Mouse (Mus musculus) small intestine, adult 2 months (tissue): ENCODE data around the gene Rtf1. TPM values are rescaled to one million over a fixed set of nuclear protein-coding genes. Genes with fewer than 3 reads are reported as not detected.

Source experiments
- H3K27ac ChIP-seq: fragments of 200-500 bp; 2 replicates; pipeline ENCODE4 v1.5.1; 2012; ENCODE audit warnings: low read depth, low read length, control low read depth, inconsistent platforms; ENCODE audit not compliant: insufficient read depth
- H3K27me3 ChIP-seq: fragments of 200-500 bp; 2 replicates; pipeline ENCODE4 v1.6.1; 2012; ENCODE audit warnings: mild to moderate bottlenecking, moderate library complexity, low read length, inconsistent platforms; ENCODE audit not compliant: control insufficient read depth, insufficient read depth
- H3K36me3 ChIP-seq: fragments of 200-500 bp; 2 replicates; pipeline ENCODE4 v1.6.1; 2012; ENCODE audit warnings: mild to moderate bottlenecking, low read length, control low read depth, inconsistent platforms; ENCODE audit not compliant: control insufficient read depth, insufficient read depth
- H3K4me1 ChIP-seq: fragments of 200-500 bp; 2 replicates; pipeline ENCODE4 v1.6.1; 2012; ENCODE audit warnings: low read length, inconsistent platforms, mixed read lengths; ENCODE audit not compliant: control insufficient read depth, insufficient read depth, insufficient read length
- H3K4me3 ChIP-seq: fragments of 200-500 bp; 2 replicates; pipeline ENCODE4 v1.5.1; 2012; ENCODE audit warnings: low read depth, mild to moderate bottlenecking, control low read depth, inconsistent platforms, low read length, moderate library complexity
- CTCF ChIP-seq: fragments of 200-500 bp; IDR thresholded peaks from 2 replicates; pipeline ENCODE4 v1.5.1; 2012; ENCODE audit warnings: low read depth, mild to moderate bottlenecking, control low read depth, inconsistent platforms, low read length, moderate library complexity, mixed read lengths; ENCODE audit not compliant: insufficient replicate concordance, insufficient read length; ENCODE audit errors: extremely low read depth
- POLR2A ChIP-seq: fragments of 200-500 bp; IDR thresholded peaks from 2 replicates; pipeline ENCODE4 v1.6.1; 2012; ENCODE audit warnings: low read depth, mild to moderate bottlenecking, control low read depth, inconsistent platforms, low read length, moderate library complexity
- WGBS: fragments of 180-500 bp; shearing (Covaris S2); methylation state at CpG from one replicate; pipeline ENCODE4 v1.1.7; 2018; 5-methylcytosine and 5-hydroxymethylcytosine counted together
- polyA plus RNA-seq: library from polyadenylated mRNA; depleted of rRNA; stranded (reverse); fragments of >200 nt; gene quantifications from 2 replicates; pipeline ENCODE4 v1.2.3, GENCODE M21; 2012

Gene Rtf1
- polyA plus RNA-seq, 1 experiment, result 3.8 TPM

- Histone ChIP-seq H3K27ac (peak overlapping the region; percentile 97), H3K4me1 (peaks cover 21% of the 10 kb centered on the region), H3K27me3 (no peaks in the 10 kb centered on the region), H3K4me3 (peak overlapping the region; percentile 77), H3K36me3 (no peaks in the 10 kb centered on the region)
- TF ChIP-seq CTCF, result no peak
- TF ChIP-seq POLR2A, result no peak
- WGBS, result 16% methylated on average over 22 of the region's 22 CpGs
These were observed 68.9 kb downstream of the Rtf1 start for GRCm38 (mm10) chr2:119743808-119744162.

DNA sequence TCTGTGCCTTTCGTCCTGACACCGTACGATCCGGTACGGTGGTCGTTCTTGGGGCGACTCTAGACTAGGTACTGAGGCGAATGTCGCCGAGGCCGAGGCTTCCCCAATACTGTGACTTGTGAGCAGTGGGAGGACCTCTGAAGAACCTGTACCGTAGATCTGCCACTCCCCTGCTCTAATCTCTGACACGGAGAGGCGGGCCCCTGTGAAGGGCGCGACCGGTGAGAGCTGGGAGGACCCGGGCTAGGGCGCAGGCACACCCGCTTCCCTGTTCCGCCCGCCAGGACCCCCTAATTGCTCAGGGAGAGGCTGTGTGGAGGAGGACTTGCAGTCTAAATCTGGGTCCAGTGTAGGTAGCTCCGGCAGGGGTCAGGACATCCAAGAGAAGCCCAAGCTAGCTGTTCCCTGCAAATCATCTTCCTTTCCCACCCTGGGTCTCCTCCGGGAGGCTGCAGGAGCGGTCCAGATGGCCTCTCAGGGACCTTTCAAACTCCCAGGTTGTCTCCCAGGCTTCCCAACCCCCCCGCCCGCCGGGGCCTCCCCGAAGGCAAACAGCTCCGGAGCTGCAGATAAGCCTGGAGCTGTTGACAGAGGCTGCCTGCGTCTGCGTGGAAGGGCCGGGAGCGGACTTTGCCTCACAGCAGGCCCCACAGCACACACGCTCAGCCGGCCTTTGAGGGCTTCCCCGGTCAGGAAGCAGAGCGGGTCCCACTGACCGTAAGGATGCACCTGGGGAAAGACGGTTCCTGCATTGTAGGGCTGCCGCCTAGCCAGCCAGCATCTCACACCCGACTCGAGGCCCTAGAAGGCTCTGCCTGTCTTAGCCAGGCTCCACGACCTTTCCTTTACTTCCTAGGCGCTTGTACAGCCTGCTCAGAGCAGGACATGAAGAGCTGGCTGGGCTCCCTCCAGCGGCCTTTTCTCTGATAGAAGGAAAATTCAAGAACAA, 69.6 kb downstream of the Rtf1 start:
- no peaks in the 10 kb centered on the region; the same call in 1 of the 2 replicates for H3K36me3 ChIP-seq
- H3K27ac ChIP-seq, result peak overlapping the region; percentile 97
- H3K4me3 ChIP-seq, result peak overlapping the region; percentile 77
- H3K4me1 ChIP-seq, result peaks cover 21% of the 10 kb centered on the region
- TF ChIP-seq CTCF (peak; percentile 24; the same call in 1 of the 2 replicates), POLR2A (peak; percentile 74; the same call in 1 of the 2 replicates)
- H3K27me3 ChIP-seq, result no peaks in the 10 kb centered on the region
- 12% methylated on average over 46 of the region's 46 CpGs for WGBS

GRCm38 (mm10) chr2:119745281-119745680, 70.4 kb downstream of the Rtf1 start:
- H3K36me3 ChIP-seq, result peaks cover 7% of the 10 kb centered on the region; the same call in 1 of the 2 replicates
- TF ChIP-seq CTCF, result no peak
- no peak for TF ChIP-seq POLR2A
- H3K27ac ChIP-seq, result peak overlapping the region; percentile 95
- no peaks in the 10 kb centered on the region for H3K27me3 ChIP-seq
- peaks cover 19% of the 10 kb centered on the region for H3K4me1 ChIP-seq
- no peak overlapping the region for H3K4me3 ChIP-seq
- 13% methylated on average over 1 of the region's 1 CpGs for WGBS

DNA sequence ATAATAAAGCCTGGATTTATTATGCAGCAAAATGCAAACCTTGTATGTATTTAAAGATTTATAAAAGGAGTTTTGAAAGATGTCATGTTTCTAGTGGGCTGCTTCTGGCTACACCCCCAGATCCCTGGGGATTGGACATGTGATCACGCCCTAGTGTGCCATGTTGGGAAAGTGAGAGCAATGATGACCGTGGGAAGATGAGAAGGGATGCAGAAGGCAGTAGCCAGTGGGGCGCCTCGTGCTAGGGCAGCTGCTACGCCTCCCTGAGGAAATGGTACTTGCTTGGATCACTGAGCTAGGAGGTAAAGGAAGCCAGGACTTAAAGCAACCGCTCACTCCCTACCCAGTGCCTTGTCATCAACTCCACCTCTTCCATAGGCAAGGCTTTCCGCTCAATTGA, 72.7 kb downstream of the Rtf1 start:
- Histone ChIP-seq H3K4me3 (no peak overlapping the region), H3K4me1 (peaks cover 8% of the 10 kb centered on the region), H3K27me3 (no peaks in the 10 kb centered on the region), H3K27ac (no peak overlapping the region), H3K36me3 (peaks cover 22% of the 10 kb centered on the region)
- no peak for TF ChIP-seq POLR2A
- no peak for TF ChIP-seq CTCF
- 84% methylated on average over 7 of the region's 7 CpGs for WGBS

DNA sequence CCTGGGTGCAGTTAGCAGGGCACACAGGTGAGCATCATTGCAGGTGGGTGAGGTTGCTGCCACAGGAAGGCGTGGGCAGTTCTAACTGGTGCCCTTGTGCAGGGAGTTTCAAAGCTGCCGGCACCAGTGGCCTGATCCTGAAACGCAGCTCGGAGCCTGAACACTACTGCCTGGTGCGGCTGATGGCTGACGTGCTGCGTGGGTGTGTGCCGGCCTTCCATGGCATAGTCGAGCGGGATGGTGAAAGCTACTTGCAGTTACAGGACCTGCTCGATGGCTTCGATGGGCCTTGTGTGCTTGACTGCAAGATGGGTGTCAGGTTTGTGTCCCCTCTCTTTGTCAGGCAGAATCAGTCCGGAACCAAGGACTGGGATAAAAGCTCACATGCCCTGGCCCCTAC, 74.4 kb downstream of the Rtf1 start:
- TF ChIP-seq POLR2A (no peak), CTCF (no peak)
- Histone ChIP-seq H3K4me1 (peaks cover 4% of the 10 kb centered on the region; the same call in 1 of the 2 replicates), H3K36me3 (peaks cover 22% of the 10 kb centered on the region), H3K4me3 (no peak overlapping the region), H3K27ac (no peak overlapping the region), H3K27me3 (no peaks in the 10 kb centered on the region)
- WGBS, result 89% methylated on average over 13 of the region's 13 CpGs

GRCm38 (mm10) chr2:119757601-119758100, 82.8 kb downstream of the Rtf1 start:
- TF ChIP-seq POLR2A (no peak), CTCF (no peak)
- Histone ChIP-seq H3K36me3 (no peaks in the 10 kb centered on the region), H3K4me1 (peaks cover 8% of the 10 kb centered on the region), H3K4me3 (peak overlapping the region; percentile 85), H3K27me3 (peaks cover 21% of the 10 kb centered on the region), H3K27ac (no peak overlapping the region)
- WGBS, result 4% methylated on average over 31 of the region's 31 CpGs
